ENCODE assay signal across 9 mouse cellular contexts in genomic region chr12:16855632-16856305, GRCm38 (mm10). TPM values are rescaled to one million over a fixed set of nuclear protein-coding genes. Genes with fewer than 3 reads are reported as not detected.
DNase-seq lines count a peak whose midpoint lies in the region; ATAC-seq lines count a peak whose summit lies in the region.
"Had no signal": no experiment of that assay in that cellular context is flagged by ENCODE, and none has a peak within 500 bp of the region (broad histone marks: within the 10 kb centered on the region; RNA-seq: fewer than 3 reads in every experiment).

No protein-coding gene starts in this region.

- H3K27ac ChIP-seq in limb, embryonic 11.5 days (replicated peaks; ENCODE audit: low read depth, low read length), result no peak overlapping the region
- no peak overlapping the region for H3K27ac ChIP-seq in limb, embryonic 10.5 days
- peak overlapping the region; percentile 87 for H3K27ac ChIP-seq in forebrain, embryonic 13.5 days
- peak overlapping the region; percentile 85 for H3K27ac ChIP-seq in neural tube, embryonic 15.5 days (replicated peaks)
- H3K27ac ChIP-seq: macrophage had no signal

- ATAC-seq in limb, embryonic 11.5 days (ENCODE audit: insufficient number of reproducible peaks, low FRiP score, low TSS enrichment, low read depth), result peak; percentile 60; the same call in 1 of the 2 replicates
- ATAC-seq in forebrain, embryonic 13.5 days, result peak; percentile 96
- ATAC-seq in neural tube, embryonic 15.5 days (ENCODE audit: low FRiP score), result peak; percentile 94

- 31% methylated on average over 6 of the region's 6 CpGs for WGBS in limb, embryonic 11.5 days
- WGBS in limb, embryonic 10.5 days, result 47% methylated on average over 6 of the region's 6 CpGs
- WGBS in forebrain, embryonic 13.5 days, result 6% methylated on average over 6 of the region's 6 CpGs
- 11% methylated on average over 6 of the region's 6 CpGs for WGBS in neural tube, embryonic 15.5 days

- no peak overlapping the region for H3K4me2 ChIP-seq in limb, embryonic 11.5 days (ENCODE audit: low read depth, severe bottlenecking)
- H3K4me2 ChIP-seq in forebrain, embryonic 13.5 days, result peak overlapping the region; percentile 29
- H3K4me2 ChIP-seq in neural tube, embryonic 15.5 days, result peak overlapping the region; percentile 35

- no peaks in the 10 kb centered on the region for H3K9me3 ChIP-seq in limb, embryonic 11.5 days (ENCODE audit: control insufficient read depth, low read length)
- no peaks in the 10 kb centered on the region for H3K9me3 ChIP-seq in limb, embryonic 10.5 days (replicated peaks)
- no peaks in the 10 kb centered on the region for H3K9me3 ChIP-seq in forebrain, embryonic 13.5 days (replicated peaks)
- no peaks in the 10 kb centered on the region for H3K9me3 ChIP-seq in neural tube, embryonic 15.5 days (replicated peaks)

- H3K9ac ChIP-seq in limb, embryonic 11.5 days (ENCODE audit: low read length), result no peak overlapping the region
- H3K9ac ChIP-seq in forebrain, embryonic 13.5 days, result 0 out of 2 replicates have a peak overlapping the region, but pooled peaks have one; percentile 1
- no peak overlapping the region for H3K9ac ChIP-seq in neural tube, embryonic 15.5 days (replicated peaks)

- no peaks in the 10 kb centered on the region for H3K27me3 ChIP-seq in limb, embryonic 11.5 days (ENCODE audit: control insufficient read depth, insufficient read depth, low read length)
- H3K27me3 ChIP-seq in limb, embryonic 10.5 days (ENCODE audit: low read depth, poor library complexity, severe bottlenecking), result no peaks in the 10 kb centered on the region
- H3K27me3 ChIP-seq in forebrain, embryonic 13.5 days, result no peaks in the 10 kb centered on the region
- no peaks in the 10 kb centered on the region for H3K27me3 ChIP-seq in neural tube, embryonic 15.5 days (replicated peaks)

- no peaks in the 10 kb centered on the region for H3K36me3 ChIP-seq in limb, embryonic 11.5 days (ENCODE audit: control insufficient read depth, insufficient read depth, low read length)
- no peaks in the 10 kb centered on the region for H3K36me3 ChIP-seq in limb, embryonic 10.5 days
- H3K36me3 ChIP-seq in forebrain, embryonic 13.5 days (ENCODE audit: poor library complexity, severe bottlenecking), result no peaks in the 10 kb centered on the region
- no peaks in the 10 kb centered on the region for H3K36me3 ChIP-seq in neural tube, embryonic 15.5 days

- no peak overlapping the region for H3K4me3 ChIP-seq in limb, embryonic 11.5 days (ENCODE audit: low read depth, low read length)
- no peak overlapping the region for H3K4me3 ChIP-seq in limb, embryonic 10.5 days
- H3K4me3 ChIP-seq in forebrain, embryonic 13.5 days, result no peak overlapping the region
- H3K4me3 ChIP-seq in neural tube, embryonic 15.5 days (replicated peaks), result no peak overlapping the region

- DNase-seq in limb, embryonic 11.5 days (ENCODE audit: low spot score), result peak; percentile 39
- no peak for DNase-seq in limb, embryonic 10.5 days (ENCODE audit: low spot score)
- DNase-seq in left cerebral cortex, adult 11 months (ENCODE audit: low spot score), result peak; percentile 88
- DNase-seq in adrenal gland, adult 8-10 months, result no peak
- DNase-seq in thymus, postnatal 10 days (ENCODE audit: low spot score in 2 of 2), result no peak
- no peak for DNase-seq in kidney, postnatal 36 days

- no peaks in the 10 kb centered on the region; the same call in 1 of the 2 replicates for H3K4me1 ChIP-seq in limb, embryonic 11.5 days (ENCODE audit: control insufficient read depth, insufficient read depth, low read length)
- H3K4me1 ChIP-seq in limb, embryonic 10.5 days, result peaks cover 18% of the 10 kb centered on the region
- peaks cover 13% of the 10 kb centered on the region for H3K4me1 ChIP-seq in forebrain, embryonic 13.5 days
- H3K4me1 ChIP-seq in neural tube, embryonic 15.5 days, result peaks cover 8% of the 10 kb centered on the region

RNA-seq across cellular contexts. Expression of gene Rock2, which starts 38.9 kb away (rescaled TPM):
- polyA plus RNA-seq in limb, embryonic 11.5 days (2014; fragmentation: Nextera tagmentation; extraction: Ambion mirVana), result 12.6 and 12.8 TPM in 2 replicates
- polyA plus RNA-seq in limb, embryonic 10.5 days (2016; fragmentation: Nextera tagmentation; extraction: Ambion mirVana), result 10.1 and 12.5 TPM in 2 replicates
- polyA plus RNA-seq in forebrain, embryonic 13.5 days (2015; fragmentation: Nextera tagmentation; extraction: Ambion mirVana), result 12.5 and 13.5 TPM in 2 replicates
- 13.5 and 13.7 TPM in 2 replicates for polyA plus RNA-seq in neural tube, embryonic 15.5 days (2015; fragmentation: Nextera tagmentation; extraction: Ambion mirVana)
- 100 to 1,000 TPM in 2 of 4 experiments, 10 to 100 TPM in 2; 75.8 to 109 (median 89.6) TPM for total RNA-seq in adrenal gland, adult 8-10 months (2022)

RNA-seq across cellular contexts. Expression of gene E2f6, which starts 45.0 kb away (rescaled TPM):
- polyA plus RNA-seq in limb, embryonic 11.5 days (2014; fragmentation: Nextera tagmentation; extraction: Ambion mirVana), result 67.0 and 71.1 TPM in 2 replicates
- 67.3 and 67.5 TPM in 2 replicates for polyA plus RNA-seq in limb, embryonic 10.5 days (2016; fragmentation: Nextera tagmentation; extraction: Ambion mirVana)
- 43.3 and 51.8 TPM in 2 replicates for polyA plus RNA-seq in forebrain, embryonic 13.5 days (2015; fragmentation: Nextera tagmentation; extraction: Ambion mirVana)
- 26.3 and 31.2 TPM in 2 replicates for polyA plus RNA-seq in neural tube, embryonic 15.5 days (2015; fragmentation: Nextera tagmentation; extraction: Ambion mirVana)
- 10 to 100 TPM; 41.5 to 55.0 (median 44.9) TPM for total RNA-seq in adrenal gland, adult 8-10 months (2022)

RNA-seq across cellular contexts. Expression of gene Greb1, which starts 55.1 kb away (rescaled TPM):
- polyA plus RNA-seq in limb, embryonic 11.5 days (2014; fragmentation: Nextera tagmentation; extraction: Ambion mirVana), result 11.4 and 17.9 TPM in 2 replicates
- 16.9 and 17.4 TPM in 2 replicates for polyA plus RNA-seq in limb, embryonic 10.5 days (2016; fragmentation: Nextera tagmentation; extraction: Ambion mirVana)
- polyA plus RNA-seq in forebrain, embryonic 13.5 days (2015; fragmentation: Nextera tagmentation; extraction: Ambion mirVana), result 0.85 and 0.97 TPM in 2 replicates
- 0.67 and 1.9 TPM in 2 replicates for polyA plus RNA-seq in neural tube, embryonic 15.5 days (2015; fragmentation: Nextera tagmentation; extraction: Ambion mirVana)
- total RNA-seq in adrenal gland, adult 8-10 months (2022), result 100 to 1,000 TPM in 2 of 4 experiments, 10 to 100 TPM in 2; 48.1 to 255 (median 118) TPM

Comparison
In these comparisons a context has a peak if more than half of its experiments do, and no peak if none do; other contexts are left out.
1. DNase-seq: peak in limb, embryonic 11.5 days (single experiment) and left cerebral cortex, adult 11 months (single experiment); none in limb, embryonic 10.5 days (single experiment), adrenal gland, adult 8-10 months (single experiment), thymus, postnatal 10 days (0 of 2) and kidney, postnatal 36 days (0 of 2).
2. H3K27ac ChIP-seq: peak in forebrain, embryonic 13.5 days (single experiment) and neural tube, embryonic 15.5 days (single experiment); none in limb, embryonic 11.5 days (single experiment) and limb, embryonic 10.5 days (single experiment).
3. Peak in every context shown above with its lines, with median percentiles within 50 percentile points of each other: ATAC-seq.